Mouse (Mus musculus): ENCODE data around the gene Tgfb2. TPM values are rescaled to one million over a fixed set of nuclear protein-coding genes. Genes with fewer than 3 reads are reported as not detected.

Gene Tgfb2
- polyA plus RNA-seq, 1 experiment from 2014 or later: 69.0 TPM

DNA sequence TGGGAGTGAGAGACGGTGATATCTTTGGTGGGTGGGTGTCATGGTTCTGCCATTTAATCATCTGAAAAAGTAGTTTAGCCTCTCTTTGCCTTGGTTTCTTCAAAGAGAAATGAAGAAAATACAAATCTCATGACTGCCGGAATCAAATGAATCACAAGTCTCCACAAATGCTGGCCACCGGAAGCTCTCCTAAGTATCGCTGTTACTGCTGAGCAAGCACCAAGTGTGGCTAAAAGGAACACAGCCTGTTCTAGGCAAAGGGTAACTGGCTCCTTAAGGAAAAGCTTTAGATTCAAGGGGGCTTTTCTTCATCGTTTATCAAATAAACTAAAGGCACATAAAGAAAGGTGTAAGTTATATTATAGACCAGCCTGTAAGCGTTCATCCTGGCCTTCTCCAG, 30.5 kb downstream of the Tgfb2 start:
- no peaks in the 10 kb centered on the region for H3K27me3 ChIP-seq (replicated peaks)
- H3K27ac ChIP-seq (ENCODE audit: poor library complexity, severe bottlenecking): no peak overlapping the region
- H3K4me2 ChIP-seq: no peak overlapping the region
- H3K36me3 ChIP-seq: no peaks in the 10 kb centered on the region
- H3K4me1 ChIP-seq (replicated peaks): peaks cover 43% of the 10 kb centered on the region
- no peaks in the 10 kb centered on the region for H3K9me3 ChIP-seq (replicated peaks)
- 80% methylated on average over 6 of the region's 6 CpGs for WGBS
- no peak for ATAC-seq (ENCODE audit: insufficient number of reproducible peaks, low FRiP score)
- no peak overlapping the region for H3K4me3 ChIP-seq
- no peak overlapping the region for H3K9ac ChIP-seq

DNA sequence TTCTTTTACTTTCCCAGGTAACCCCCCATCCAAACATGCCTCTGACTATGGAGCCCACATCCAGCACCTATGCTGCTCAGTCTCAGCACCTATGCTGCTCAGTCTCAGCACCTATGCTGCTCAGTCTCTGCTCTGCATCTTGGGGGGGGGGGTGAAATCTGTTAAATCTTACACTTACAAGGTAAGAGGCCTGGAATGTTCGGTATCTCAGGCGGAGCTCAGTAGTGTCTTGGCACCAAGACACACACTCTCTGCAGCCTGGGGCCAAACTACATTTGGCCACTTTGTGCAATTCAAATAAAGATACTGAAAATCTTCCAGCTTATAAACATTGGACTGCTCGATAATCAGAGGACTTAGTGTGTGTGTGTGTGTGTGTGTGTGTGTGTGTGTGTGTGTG, 31.2 kb downstream of the Tgfb2 start:
- H3K36me3 ChIP-seq: no peaks in the 10 kb centered on the region
- H3K9me3 ChIP-seq (replicated peaks): no peaks in the 10 kb centered on the region
- no peak for ATAC-seq (ENCODE audit: insufficient number of reproducible peaks, low FRiP score)
- H3K27ac ChIP-seq (ENCODE audit: poor library complexity, severe bottlenecking): no peak overlapping the region
- no peak overlapping the region for H3K9ac ChIP-seq
- WGBS: 73% methylated on average over 3 of the region's 3 CpGs
- H3K4me3 ChIP-seq: no peak overlapping the region
- no peaks in the 10 kb centered on the region for H3K27me3 ChIP-seq (replicated peaks)
- no peak overlapping the region for H3K4me2 ChIP-seq
- peaks cover 42% of the 10 kb centered on the region for H3K4me1 ChIP-seq (replicated peaks)

DNA sequence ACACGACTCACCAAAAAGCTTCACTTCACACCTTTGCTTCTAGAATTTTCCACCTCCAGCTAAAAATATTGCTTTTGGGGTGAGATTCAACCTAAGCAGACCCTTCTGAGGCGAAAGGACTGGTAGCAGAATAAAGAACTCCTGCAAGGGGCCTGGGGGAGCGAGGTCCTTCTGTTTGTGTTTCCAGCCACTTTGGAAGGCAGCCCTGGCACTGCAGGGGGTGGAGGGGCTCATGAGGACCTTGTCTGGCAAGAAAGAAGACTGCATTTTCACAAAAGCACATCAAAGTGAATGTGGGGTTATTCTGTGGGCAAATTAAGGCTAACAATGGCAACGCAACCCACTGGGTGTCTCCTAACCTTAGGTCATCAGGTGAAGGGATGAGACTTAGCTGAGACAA, 32.6 kb downstream of the Tgfb2 start:
- no peak overlapping the region for H3K4me2 ChIP-seq
- H3K9me3 ChIP-seq (replicated peaks): no peaks in the 10 kb centered on the region
- no peak overlapping the region for H3K4me3 ChIP-seq
- 78% methylated on average over 4 of the region's 4 CpGs for WGBS
- H3K36me3 ChIP-seq: no peaks in the 10 kb centered on the region
- no peak overlapping the region for H3K27ac ChIP-seq (ENCODE audit: poor library complexity, severe bottlenecking)
- ATAC-seq (ENCODE audit: insufficient number of reproducible peaks, low FRiP score): no peak
- no peaks in the 10 kb centered on the region for H3K27me3 ChIP-seq (replicated peaks)
- H3K9ac ChIP-seq: no peak overlapping the region
- peaks cover 46% of the 10 kb centered on the region for H3K4me1 ChIP-seq (replicated peaks)

DNA sequence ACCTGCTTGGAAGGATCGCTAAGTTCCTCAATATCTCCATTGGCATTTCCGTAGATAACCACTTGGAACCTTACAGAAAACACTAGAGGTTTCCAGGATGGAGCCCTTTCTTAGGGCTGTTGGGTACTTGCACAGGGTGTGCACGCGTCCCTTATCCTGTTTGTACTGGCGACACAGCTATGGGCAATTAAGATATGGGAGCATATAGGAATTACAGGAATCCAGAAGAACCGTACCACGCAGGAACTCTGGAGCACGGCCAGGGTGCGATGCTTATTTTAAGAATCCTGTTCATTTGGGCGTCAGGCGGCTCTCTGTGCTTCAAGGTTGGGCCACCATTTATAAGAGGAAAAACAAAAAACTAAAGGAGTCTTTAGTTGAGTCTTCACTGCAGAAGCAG, 42.4 kb downstream of the Tgfb2 start:
- H3K4me1 ChIP-seq (replicated peaks): peaks cover 62% of the 10 kb centered on the region
- no peaks in the 10 kb centered on the region for H3K9me3 ChIP-seq (replicated peaks)
- H3K27ac ChIP-seq (ENCODE audit: poor library complexity, severe bottlenecking): peak overlapping the region; percentile 83
- WGBS: 11% methylated on average over 11 of the region's 11 CpGs
- 0 out of 2 replicates have a peak overlapping the region, but pooled peaks have one; percentile 13 for H3K4me3 ChIP-seq
- no peaks in the 10 kb centered on the region for H3K27me3 ChIP-seq (replicated peaks)
- 0 out of 2 replicates have a peak, but pooled peaks cover 6% of the 10 kb centered on the region for H3K36me3 ChIP-seq
- ATAC-seq (ENCODE audit: insufficient number of reproducible peaks, low FRiP score): peak; percentile 82
- H3K9ac ChIP-seq: no peak overlapping the region; the same call in 1 of the 2 replicates
- H3K4me2 ChIP-seq: peak overlapping the region; percentile 54

DNA sequence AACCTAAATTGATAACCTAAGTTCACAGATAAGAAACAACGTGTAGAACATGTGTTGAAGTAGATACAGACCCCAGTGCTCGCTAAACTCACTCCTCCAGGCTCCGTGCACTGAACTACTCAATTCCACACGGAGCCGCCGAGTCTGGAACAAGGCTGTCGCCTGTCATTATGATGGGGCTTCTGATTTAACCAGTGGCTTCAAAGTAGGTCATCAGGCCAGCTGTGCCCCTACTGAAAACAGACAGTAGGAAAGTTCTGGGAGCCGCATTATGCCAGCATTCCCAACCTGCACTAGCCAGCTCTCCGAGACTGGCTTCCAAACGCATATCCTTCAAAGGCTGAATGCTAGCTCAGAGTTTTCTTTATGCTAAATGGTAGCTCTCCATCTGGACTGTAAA, 42.8 kb downstream of the Tgfb2 start:
- H3K4me1 ChIP-seq (replicated peaks): peaks cover 59% of the 10 kb centered on the region
- peak overlapping the region; percentile 83 for H3K27ac ChIP-seq (ENCODE audit: poor library complexity, severe bottlenecking)
- 0 out of 2 replicates have a peak overlapping the region, but pooled peaks have one; percentile 13 for H3K4me3 ChIP-seq

GRCm38 (mm10) chr1:186661206-186661921, 44.4 kb downstream of the Tgfb2 start:
- H3K27me3 ChIP-seq (replicated peaks): no peaks in the 10 kb centered on the region
- WGBS: 78% methylated on average over 15 of the region's 15 CpGs
- 0 out of 2 replicates have a peak, but pooled peaks cover 6% of the 10 kb centered on the region for H3K36me3 ChIP-seq
- no peak overlapping the region for H3K9ac ChIP-seq
- H3K27ac ChIP-seq (ENCODE audit: poor library complexity, severe bottlenecking): peak overlapping the region; percentile 37; the same call in 1 of the 2 replicates
- no peak for ATAC-seq (ENCODE audit: insufficient number of reproducible peaks, low FRiP score)
- no peaks in the 10 kb centered on the region for H3K9me3 ChIP-seq (replicated peaks)
- H3K4me1 ChIP-seq (replicated peaks): peaks cover 56% of the 10 kb centered on the region
- H3K4me2 ChIP-seq: no peak overlapping the region
- no peak overlapping the region for H3K4me3 ChIP-seq

More for the DNA sequence above, 42.8 kb downstream of the Tgfb2 start:
- Histone ChIP-seq H3K36me3 (0 out of 2 replicates have a peak, but pooled peaks cover 6% of the 10 kb centered on the region), H3K4me2 (peak overlapping the region; percentile 54), H3K9me3 (replicated peaks) (no peaks in the 10 kb centered on the region), H3K27me3 (replicated peaks) (no peaks in the 10 kb centered on the region), H3K9ac (no peak overlapping the region; the same call in 1 of the 2 replicates)
- ATAC-seq (ENCODE audit: insufficient number of reproducible peaks, low FRiP score): 0 out of 2 replicates have a peak, but pooled peaks have one; percentile 41
- 14% methylated on average over 10 of the region's 10 CpGs for WGBS

DNA sequence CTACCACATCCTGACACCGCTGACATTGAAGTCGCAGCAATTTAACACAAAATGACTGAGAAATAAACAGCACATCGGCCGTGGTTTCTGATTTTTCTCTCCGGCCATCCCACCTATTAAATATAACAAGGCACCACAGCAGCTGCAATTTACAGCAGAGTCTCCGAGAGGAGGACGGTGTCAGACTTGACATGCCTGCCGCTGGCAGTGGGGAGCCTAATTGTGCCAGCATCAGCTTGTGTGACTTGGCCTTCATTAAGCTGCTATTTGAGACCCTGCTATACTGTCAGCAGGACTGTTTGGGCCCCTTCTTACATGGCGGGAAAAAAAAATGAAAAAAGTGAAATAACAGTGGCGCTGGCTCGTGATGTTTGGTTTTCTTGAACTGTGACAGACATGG, 47.0 kb downstream of the Tgfb2 start:
- no peak overlapping the region for H3K27ac ChIP-seq (ENCODE audit: poor library complexity, severe bottlenecking)
- H3K27me3 ChIP-seq (replicated peaks): no peaks in the 10 kb centered on the region
- no peaks in the 10 kb centered on the region for H3K36me3 ChIP-seq
- H3K4me1 ChIP-seq (replicated peaks): peaks cover 42% of the 10 kb centered on the region
- no peak overlapping the region for H3K9ac ChIP-seq
- WGBS: 87% methylated on average over 11 of the region's 11 CpGs
- H3K4me2 ChIP-seq: no peak overlapping the region
- no peak overlapping the region for H3K4me3 ChIP-seq
- H3K9me3 ChIP-seq (replicated peaks): no peaks in the 10 kb centered on the region
- ATAC-seq (ENCODE audit: insufficient number of reproducible peaks, low FRiP score): no peak

DNA sequence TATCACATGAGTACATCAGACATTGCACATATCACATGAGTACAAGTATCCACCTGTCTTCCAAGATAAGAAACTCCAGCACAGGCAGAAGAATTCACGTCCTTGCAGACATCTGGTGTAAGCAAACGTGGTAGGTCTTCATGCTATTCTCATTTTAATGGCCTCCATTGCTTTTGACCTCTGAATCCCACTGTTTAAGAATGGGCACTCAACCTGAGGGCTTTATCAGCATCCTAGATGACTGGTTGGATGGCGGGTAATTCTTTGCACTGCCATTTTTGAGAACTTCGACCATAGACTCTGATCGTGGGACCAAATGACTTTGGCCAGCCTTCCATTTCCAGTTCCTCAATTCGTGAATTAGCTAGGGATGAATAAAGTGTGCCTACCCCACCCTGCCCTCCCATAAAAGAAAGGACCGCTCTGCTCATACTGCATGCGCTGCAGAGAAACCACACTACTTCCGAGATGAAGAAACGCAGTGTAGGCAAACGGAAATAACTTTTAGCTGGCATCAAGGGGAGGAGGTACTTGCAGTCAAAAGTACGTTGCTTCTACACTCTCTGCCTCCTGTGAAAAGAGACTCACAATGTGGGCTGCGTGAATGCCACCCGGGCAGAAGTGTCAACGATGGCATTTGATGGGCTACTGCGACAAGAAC, 48.1 kb downstream of the Tgfb2 start:
- H3K4me3 ChIP-seq: no peak overlapping the region
- no peak overlapping the region for H3K9ac ChIP-seq
- H3K27ac ChIP-seq (ENCODE audit: poor library complexity, severe bottlenecking): no peak overlapping the region
- no peaks in the 10 kb centered on the region for H3K36me3 ChIP-seq
- no peak for ATAC-seq (ENCODE audit: insufficient number of reproducible peaks, low FRiP score)
- peaks cover 40% of the 10 kb centered on the region for H3K4me1 ChIP-seq (replicated peaks)
- WGBS: 87% methylated on average over 16 of the region's 16 CpGs
- H3K9me3 ChIP-seq (replicated peaks): no peaks in the 10 kb centered on the region
- H3K27me3 ChIP-seq (replicated peaks): no peaks in the 10 kb centered on the region
- no peak overlapping the region for H3K4me2 ChIP-seq

DNA sequence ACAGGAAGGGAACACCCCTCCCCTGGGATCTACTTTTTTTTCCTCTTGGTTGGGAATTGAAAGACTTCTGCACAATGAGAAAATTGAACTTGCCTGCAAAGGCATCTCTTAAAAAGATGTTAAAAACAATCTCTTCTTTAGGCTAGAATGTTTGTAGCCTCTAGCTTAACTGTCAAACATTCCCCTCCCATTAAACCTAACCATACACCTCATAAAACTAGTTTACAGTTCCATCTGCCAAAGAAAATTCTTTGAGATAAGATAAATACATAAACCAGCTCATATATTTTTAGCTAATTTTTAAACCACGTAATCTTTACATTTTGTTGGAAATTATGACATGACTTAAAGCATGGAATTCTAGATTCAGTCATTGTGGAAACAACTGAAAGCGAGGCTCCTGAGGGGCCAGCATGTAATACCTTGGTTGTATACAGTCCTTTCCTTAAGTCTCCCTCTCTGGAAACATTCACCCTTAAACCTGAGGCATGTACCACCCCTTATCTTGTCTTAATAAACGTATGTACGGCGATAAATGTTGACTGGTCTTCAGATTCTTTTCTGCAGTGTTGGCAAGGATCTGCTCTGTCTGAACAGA, 49.0 kb downstream of the Tgfb2 start:
- H3K4me2 ChIP-seq: no peak overlapping the region
- H3K9ac ChIP-seq: no peak overlapping the region
- H3K9me3 ChIP-seq (replicated peaks): no peaks in the 10 kb centered on the region
- no peak for ATAC-seq (ENCODE audit: insufficient number of reproducible peaks, low FRiP score)
- 57% methylated on average over 5 of the region's 5 CpGs for WGBS
- H3K27me3 ChIP-seq (replicated peaks): no peaks in the 10 kb centered on the region
- H3K4me1 ChIP-seq (replicated peaks): peaks cover 36% of the 10 kb centered on the region
- no peak overlapping the region for H3K4me3 ChIP-seq
- no peak overlapping the region for H3K27ac ChIP-seq (ENCODE audit: poor library complexity, severe bottlenecking)
- no peaks in the 10 kb centered on the region for H3K36me3 ChIP-seq

GRCm38 (mm10) chr1:186656201-186656600, 49.6 kb downstream of the Tgfb2 start:
- WGBS: 53% methylated on average over 1 of the region's 1 CpGs
- no peak overlapping the region for H3K9ac ChIP-seq
- H3K9me3 ChIP-seq (replicated peaks): no peaks in the 10 kb centered on the region
- H3K27ac ChIP-seq (ENCODE audit: poor library complexity, severe bottlenecking): no peak overlapping the region
- peaks cover 30% of the 10 kb centered on the region for H3K4me1 ChIP-seq (replicated peaks)
- no peaks in the 10 kb centered on the region for H3K36me3 ChIP-seq
- H3K27me3 ChIP-seq (replicated peaks): no peaks in the 10 kb centered on the region
- H3K4me3 ChIP-seq: no peak overlapping the region
- no peak overlapping the region for H3K4me2 ChIP-seq
- ATAC-seq (ENCODE audit: insufficient number of reproducible peaks, low FRiP score): no peak

GRCm38 (mm10) chr1:186655096-186655495, 50.7 kb downstream of the Tgfb2 start:
- no peak overlapping the region for H3K27ac ChIP-seq (ENCODE audit: poor library complexity, severe bottlenecking)
- no peak overlapping the region for H3K9ac ChIP-seq
- peaks cover 26% of the 10 kb centered on the region for H3K4me1 ChIP-seq (replicated peaks)
- H3K9me3 ChIP-seq (replicated peaks): no peaks in the 10 kb centered on the region
- ATAC-seq (ENCODE audit: insufficient number of reproducible peaks, low FRiP score): no peak
- no peak overlapping the region for H3K4me3 ChIP-seq
- no peaks in the 10 kb centered on the region for H3K27me3 ChIP-seq (replicated peaks)
- H3K36me3 ChIP-seq: no peaks in the 10 kb centered on the region
- H3K4me2 ChIP-seq: no peak overlapping the region
- WGBS: 78% methylated on average over 4 of the region's 4 CpGs

Measured in heart, embryonic 12.5 days (tissue).